Mouse (Mus musculus): ENCODE data around the gene Ccno. TPM values are rescaled to one million over a fixed set of nuclear protein-coding genes. Genes with fewer than 3 reads are reported as not detected.

The Ccno gene
- total RNA-seq, 2 experiments from 2014 or later, result 1.5 to 2.0 TPM

- no peak for TF ChIP-seq CTCF (IDR thresholded peaks at IDR 0.05)
These were observed 389 bp downstream of the Ccno start for GRCm38 (mm10) chr13:112987991-112988390.

GRCm38 (mm10) chr13:112988866-112989265 lies 1.3 kb downstream of the Ccno start:
- Histone ChIP-seq H3K4me3 (peak overlapping the region; percentile 21; the same call in 1 of the 2 replicates), H3K27ac (no peak overlapping the region)
- DNase-seq (ENCODE audit: extremely low spot score in 1 of 2, low spot score in 2 of 2), result no peak
- TF ChIP-seq CTCF (IDR thresholded peaks at IDR 0.05), result no peak
- intact Hi-C loops (cut with DNase I), result loop anchor here (2.0 kb wide), 1 partner anchor 48 kb away; no protein-coding TSS in a partner anchor

More at GRCm38 (mm10) chr13:112987991-112988390, 389 bp downstream of the Ccno start:
- Histone ChIP-seq H3K4me3 (peak overlapping the region; percentile 61), H3K27ac (no peak overlapping the region)
- intact Hi-C loops (cut with DNase I), result loop anchor here (1.0 to 2.0 kb wide), 2 partner anchors 49 to 61 kb away; partner anchors contain the start of genes Dhx29 and Mtrex
- no peak for DNase-seq (ENCODE audit: extremely low spot score in 1 of 2, low spot score in 2 of 2)

GRCm38 (mm10) chr13:112989541-112989940 lies 1.9 kb downstream of the Ccno start:
- Histone ChIP-seq H3K4me3 (no peak overlapping the region), H3K27ac (no peak overlapping the region)
- no peak for TF ChIP-seq CTCF (IDR thresholded peaks at IDR 0.05)
- no peak for DNase-seq (ENCODE audit: extremely low spot score in 1 of 2, low spot score in 2 of 2)
- intact Hi-C loops (cut with DNase I), result loop anchor here (2.0 kb wide), 1 partner anchor 47 kb away; no protein-coding TSS in a partner anchor

- no peak for DNase-seq (ENCODE audit: extremely low spot score in 1 of 2, low spot score in 2 of 2)
- Histone ChIP-seq H3K4me3 (no peak overlapping the region), H3K27ac (no peak overlapping the region)
- intact Hi-C loops (cut with DNase I), result no loop called here
- no peak for TF ChIP-seq CTCF (IDR thresholded peaks at IDR 0.05)
These were observed 2.7 kb downstream of the Ccno start for GRCm38 (mm10) chr13:112990346-112990745.

GRCm38 (mm10) chr13:112993531-112994152 lies 6.0 kb downstream of the Ccno start, which contains the start of gene Mcidas:
Gene Mcidas, plus strand, starts transcription at chr13:112993845.
- H3K27ac ChIP-seq, result no peak within 1 kb of the TSS
- intact Hi-C loops (cut with DNase I), result no loop called here
- no peak for TF ChIP-seq CTCF (IDR thresholded peaks at IDR 0.05)
- H3K4me3 ChIP-seq, result peak within 1 kb of the TSS; percentile 37
- peak in 1 of 2 experiments; percentile 12 for DNase-seq (ENCODE audit: extremely low spot score in 1 of 2, low spot score in 2 of 2)

- Histone ChIP-seq H3K27ac (no peak overlapping the region), H3K4me3 (peak overlapping the region; percentile 37)
- intact Hi-C loops (cut with DNase I), result no loop called here
- TF ChIP-seq CTCF (IDR thresholded peaks at IDR 0.05), result peak; percentile 64
- DNase-seq (ENCODE audit: extremely low spot score in 1 of 2, low spot score in 2 of 2), result peak; percentile 48 to 51
These were observed 6.6 kb downstream of the Ccno start for GRCm38 (mm10) chr13:112994191-112994590.

- no peak for TF ChIP-seq CTCF (IDR thresholded peaks at IDR 0.05)
These were observed 8.8 kb downstream of the Ccno start for GRCm38 (mm10) chr13:112996407-112996806.

GRCm38 (mm10) chr13:112997369-112997768 lies 9.8 kb downstream of the Ccno start:
- Histone ChIP-seq H3K4me3 (no peak overlapping the region), H3K27ac (no peak overlapping the region)
- no peak for DNase-seq (ENCODE audit: extremely low spot score in 1 of 2, low spot score in 2 of 2)
- intact Hi-C loops (cut with DNase I), result no loop called here
- TF ChIP-seq CTCF (IDR thresholded peaks at IDR 0.05), result no peak

More at GRCm38 (mm10) chr13:112996407-112996806, 8.8 kb downstream of the Ccno start:
- Histone ChIP-seq H3K4me3 (no peak overlapping the region), H3K27ac (no peak overlapping the region)
- DNase-seq (ENCODE audit: extremely low spot score in 1 of 2, low spot score in 2 of 2), result no peak
- intact Hi-C loops (cut with DNase I), result no loop called here

- intact Hi-C loops (cut with DNase I), result loop anchor here (1.0 kb wide), 1 partner anchor 37 kb away; the partner anchor contains the start of gene Cdc20b
- peak overlapping the region; percentile 79 for H3K27ac ChIP-seq
- no peak for TF ChIP-seq CTCF (IDR thresholded peaks at IDR 0.05)
- H3K4me3 ChIP-seq, result peak overlapping the region; percentile 58
- DNase-seq (ENCODE audit: extremely low spot score in 1 of 2, low spot score in 2 of 2), result peak; percentile 53 to 64
These were observed 11.0 kb downstream of the Ccno start for GRCm38 (mm10) chr13:112998427-112999201.

GRCm38 (mm10) chr13:113000090-113000489 lies 12.5 kb downstream of the Ccno start:
- H3K4me3 ChIP-seq, result no peak overlapping the region
- intact Hi-C loops (cut with DNase I), result no loop called here
- H3K27ac ChIP-seq, result no peak overlapping the region
- no peak for TF ChIP-seq CTCF (IDR thresholded peaks at IDR 0.05)
- DNase-seq (ENCODE audit: extremely low spot score in 1 of 2, low spot score in 2 of 2), result no peak

GRCm38 (mm10) chr13:113000576-113001318 lies 13.1 kb downstream of the Ccno start:
- TF ChIP-seq CTCF (IDR thresholded peaks at IDR 0.05), result no peak
- H3K27ac ChIP-seq, result no peak overlapping the region
- DNase-seq (ENCODE audit: extremely low spot score in 1 of 2, low spot score in 2 of 2), result no peak
- intact Hi-C loops (cut with DNase I), result no loop called here
- no peak overlapping the region for H3K4me3 ChIP-seq

All from left cerebral cortex, adult 2 months (tissue).